Mouse (Mus musculus) left cerebral cortex, postnatal 25 days (tissue): Measurements from ENCODE around the gene Cd3d. TPM values are rescaled to one million over a fixed set of nuclear protein-coding genes. Genes with fewer than 3 reads are reported as not detected.

Experiments used
- DNase-seq, 2 experiments: peaks; one replicate each; pipeline ENCODE4 v3.0.0; 2022; ENCODE audit warnings: low spot score in 2 of 2, mixed read lengths in 1 of 2
- intact Hi-C: fragments of 180-260 bp; cut with DNase I; formaldehyde crosslinking; loops from one replicate; pipeline ENCODE4 v1.15.1; 2025
- total RNA-seq, 2 experiments: library from RNA; stranded (reverse); gene quantifications; 2 replicates each; pipeline ENCODE4 v1.2.3; 2021

The Cd3d gene
- total RNA-seq, 2 experiments from 2014 or later: not detected

GRCm38 (mm10) chr9:45027376-45027775 is 45.8 kb downstream of the Cd3d start:
- no peak for DNase-seq
- intact Hi-C loops: no loop called here

GRCm38 (mm10) chr9:45030341-45030740 is 48.8 kb downstream of the Cd3d start:
- DNase-seq: no peak
- intact Hi-C loops: no loop called here

DNA sequence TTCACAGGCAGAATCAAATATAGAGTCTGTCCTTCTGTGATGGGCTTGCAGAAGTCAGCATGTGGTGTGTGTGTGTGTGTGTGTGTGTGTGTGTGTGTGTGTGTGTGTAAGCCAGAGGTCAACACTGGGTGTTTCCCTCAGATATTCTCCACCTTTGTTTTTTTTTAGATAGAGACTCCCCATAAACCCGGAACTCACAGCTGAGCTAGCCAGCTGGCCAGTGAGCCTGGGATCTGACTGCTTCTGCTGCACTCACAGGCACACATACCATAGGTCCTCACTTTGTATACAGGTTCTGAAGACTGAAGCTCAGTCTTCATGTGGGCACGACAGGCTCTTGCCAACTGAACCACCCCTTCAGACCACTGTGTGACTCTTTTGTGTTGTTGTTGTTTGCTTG is 50.7 kb downstream of the Cd3d start:
- peak in 1 of 2 experiments; percentile 31 for DNase-seq
- intact Hi-C loops: no loop called here

- no peak for DNase-seq
- intact Hi-C loops: no loop called here
Measured at GRCm38 (mm10) chr9:45034526-45034925, 52.9 kb downstream of the Cd3d start.

Other genes with a start within 250 kb of the Cd3d start
- 10 to 100 TPM; 54.9 to 70.7 TPM for gene Phldb1, start 246.6 kb upstream of the Cd3d start, total RNA-seq
- gene Arcn1, start 213.9 kb upstream of the Cd3d start, total RNA-seq: 100 to 1,000 TPM in 1 of 2 experiments, 10 to 100 TPM in 1; 98.0 to 103 TPM
- 10 to 100 TPM; 68.8 to 83.5 TPM for gene Ift46, start 213.9 kb upstream of the Cd3d start, total RNA-seq
- gene Tmem25, start 182.5 kb upstream of the Cd3d start, total RNA-seq: 10 to 100 TPM; 49.0 to 53.0 TPM
- under 1 TPM in 1 of 2 experiments, not detected in 1; 0.99 TPM for gene Ttc36, start 178.7 kb upstream of the Cd3d start, total RNA-seq
- 10 to 100 TPM; 54.6 to 58.6 TPM for gene Kmt2a, start 100.5 kb upstream of the Cd3d start, total RNA-seq
- 100 to 1,000 TPM; 339 to 353 TPM for gene Atp5l, start 61.0 kb upstream of the Cd3d start, total RNA-seq
- gene Ube4a, start 16.2 kb upstream of the Cd3d start, total RNA-seq: 10 to 100 TPM; 73.0 to 75.4 TPM
- not detected for gene Cd3g, start 1.4 kb upstream of the Cd3d start, total RNA-seq
- gene Cd3e, start 27.8 kb downstream of the Cd3d start, total RNA-seq: not detected
- 1 to 10 TPM; 1.3 to 1.9 TPM for gene Mpzl2, start 58.0 kb downstream of the Cd3d start, total RNA-seq
- 1 to 10 TPM; 4.0 to 6.4 TPM for gene Mpzl3, start 73.4 kb downstream of the Cd3d start, total RNA-seq
- gene Jaml, start 97.4 kb downstream of the Cd3d start, total RNA-seq: under 1 TPM; 0.87 to 0.89 TPM
- gene Scn2b, start 136.0 kb downstream of the Cd3d start, total RNA-seq: 100 to 1,000 TPM; 245 to 264 TPM
- 100 to 1,000 TPM in 1 of 2 experiments, 10 to 100 TPM in 1; 26.7 to 103 TPM for gene Scn4b, start 156.6 kb downstream of the Cd3d start, total RNA-seq
- gene BC049352, start 200.2 kb downstream of the Cd3d start, total RNA-seq: 1 to 10 TPM; 1.1 to 1.5 TPM
- under 1 TPM in 1 of 2 experiments, not detected in 1; 0.41 TPM for gene Tmprss4, start 222.3 kb downstream of the Cd3d start, total RNA-seq